Mouse (Mus musculus): ENCODE measurements at regions not wholly inside any gene's neighbourhood (a gene's known extent, or its start where the extent isn't known, plus 50 kb on each side); places are given as distances from the start of the nearest gene placed in this dataset.

DNA sequence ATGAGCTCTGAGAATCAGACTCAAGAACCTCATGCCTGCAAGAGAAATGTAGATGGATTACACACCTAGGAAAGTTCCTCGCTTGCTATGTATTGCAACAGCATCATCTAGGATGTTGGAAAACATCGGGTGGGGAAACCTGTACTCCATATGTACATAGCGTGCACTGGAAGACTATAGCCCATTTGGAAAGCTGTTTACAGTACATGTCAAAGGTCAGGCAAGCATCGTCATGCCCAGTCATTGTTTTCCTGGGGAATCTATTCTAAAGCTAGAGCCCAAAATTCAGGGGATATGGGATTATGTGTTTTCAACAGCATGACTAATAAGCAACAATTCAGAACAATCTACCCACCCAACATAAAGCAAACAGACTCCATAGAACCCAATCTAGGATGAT lies 126.3 kb upstream of the Irs2 start:
- no peak overlapping the region for H3K4me3 ChIP-seq (ENCODE audit: low read depth, low read length)
- H3K9me3 ChIP-seq (replicated peaks; ENCODE audit: control insufficient read depth, low read length): no peaks in the 10 kb centered on the region
- ATAC-seq (ENCODE audit: insufficient read depth, low read depth) (no peak), DNase-seq (ENCODE audit: low spot score) (no peak)
- H3K36me3 ChIP-seq (replicated peaks; ENCODE audit: control insufficient read depth, insufficient read depth, low read length): no peaks in the 10 kb centered on the region
- H3K27me3 ChIP-seq (ENCODE audit: control insufficient read depth, insufficient read depth, low read length): no peaks in the 10 kb centered on the region
- no peak overlapping the region for H3K27ac ChIP-seq (ENCODE audit: low read depth)
- H3K4me1 ChIP-seq (ENCODE audit: control insufficient read depth, insufficient read depth): no peaks in the 10 kb centered on the region
- no peak overlapping the region for H3K4me2 ChIP-seq (ENCODE audit: low read depth, low read length)
- no peak for TF ChIP-seq CTCF (IDR thresholded peaks at IDR 0.05; ENCODE audit: low read depth)
- no peak for TF ChIP-seq EP300 (IDR thresholded peaks at IDR 0.05; ENCODE audit: low read depth)
- H3K9ac ChIP-seq (replicated peaks; ENCODE audit: low read depth, low read length): no peak overlapping the region
- WGBS: 87% methylated on average over 4 of the region's 4 CpGs

DNA sequence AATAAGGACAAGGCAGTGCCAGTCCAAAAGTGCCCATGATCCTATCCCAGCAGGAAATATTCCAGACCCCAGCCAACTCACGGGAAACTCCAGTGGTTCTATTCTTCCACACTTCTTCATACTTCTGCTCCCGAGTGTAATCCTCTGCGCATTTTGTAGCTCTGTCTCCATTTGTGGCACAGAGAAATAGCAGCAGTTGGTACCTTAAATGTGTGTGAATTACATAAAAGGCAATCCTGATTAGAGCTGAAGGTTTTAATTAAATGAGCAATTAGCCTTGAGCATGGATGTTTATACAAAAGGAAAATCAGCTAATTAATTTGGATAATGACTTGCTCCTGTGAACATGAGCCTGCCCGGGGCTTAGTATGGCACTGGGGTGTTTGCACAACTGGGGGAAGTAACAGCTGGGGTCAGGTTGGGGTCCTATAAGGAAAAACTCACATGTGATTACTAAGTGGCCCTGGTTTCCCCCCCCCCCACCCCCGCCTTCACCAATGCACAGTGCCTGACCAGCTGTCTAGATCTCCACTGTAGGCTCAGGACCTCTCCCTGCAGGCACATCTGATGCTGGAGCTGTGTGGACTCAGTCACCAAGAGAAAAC lies 110.9 kb upstream of the Irs2 start:
- Histone ChIP-seq H3K4me1 (ENCODE audit: control insufficient read depth, insufficient read depth) (no peaks in the 10 kb centered on the region), H3K9ac (replicated peaks; ENCODE audit: low read depth, low read length) (no peak overlapping the region), H3K27me3 (ENCODE audit: control insufficient read depth, insufficient read depth, low read length) (no peaks in the 10 kb centered on the region), H3K27ac (ENCODE audit: low read depth) (no peak overlapping the region), H3K4me2 (ENCODE audit: low read depth, low read length) (no peak overlapping the region), H3K9me3 (replicated peaks; ENCODE audit: control insufficient read depth, low read length) (no peaks in the 10 kb centered on the region), H3K36me3 (replicated peaks; ENCODE audit: control insufficient read depth, insufficient read depth, low read length) (no peaks in the 10 kb centered on the region), H3K4me3 (ENCODE audit: low read depth, low read length) (no peak overlapping the region)
- ATAC-seq (ENCODE audit: insufficient read depth, low read depth): no peak
- 80% methylated on average over 5 of the region's 5 CpGs for WGBS
- TF ChIP-seq CTCF (IDR thresholded peaks at IDR 0.05; ENCODE audit: low read depth): no peak
- TF ChIP-seq EP300 (IDR thresholded peaks at IDR 0.05; ENCODE audit: low read depth): no peak
- no peak for DNase-seq (ENCODE audit: low spot score)

DNA sequence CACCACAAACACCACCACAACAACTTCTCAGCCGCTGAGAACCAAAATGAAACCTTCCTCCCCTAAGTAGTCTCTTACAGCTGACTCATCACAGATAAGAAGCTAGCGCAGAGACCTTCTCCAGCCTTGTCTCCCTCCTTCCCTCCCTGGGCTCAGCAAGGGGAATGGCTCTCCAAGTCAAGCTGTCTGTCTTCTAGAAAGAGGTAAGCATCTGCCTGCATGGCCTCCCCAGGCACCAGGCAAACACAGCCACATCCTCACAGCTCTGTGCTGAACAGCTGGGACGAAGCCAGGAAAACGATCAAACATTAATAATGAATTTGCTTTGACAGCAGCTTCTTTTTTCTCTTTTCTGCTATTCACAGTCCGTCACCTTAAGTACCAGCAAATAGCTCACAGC lies 108.3 kb upstream of the Irs2 start:
- no peaks in the 10 kb centered on the region for H3K27me3 ChIP-seq (ENCODE audit: control insufficient read depth, insufficient read depth, low read length)
- no peak overlapping the region for H3K4me2 ChIP-seq (ENCODE audit: low read depth, low read length)
- no peak for ATAC-seq (ENCODE audit: insufficient read depth, low read depth)
- H3K9ac ChIP-seq (replicated peaks; ENCODE audit: low read depth, low read length): no peak overlapping the region
- no peak for DNase-seq (ENCODE audit: low spot score)
- no peak overlapping the region for H3K27ac ChIP-seq (ENCODE audit: low read depth)
- no peaks in the 10 kb centered on the region for H3K4me1 ChIP-seq (ENCODE audit: control insufficient read depth, insufficient read depth)
- no peaks in the 10 kb centered on the region for H3K36me3 ChIP-seq (replicated peaks; ENCODE audit: control insufficient read depth, insufficient read depth, low read length)
- no peak for TF ChIP-seq EP300 (IDR thresholded peaks at IDR 0.05; ENCODE audit: low read depth)
- no peak for TF ChIP-seq CTCF (IDR thresholded peaks at IDR 0.05; ENCODE audit: low read depth)
- no peak overlapping the region for H3K4me3 ChIP-seq (ENCODE audit: low read depth, low read length)
- 74% methylated on average over 5 of the region's 5 CpGs for WGBS
- H3K9me3 ChIP-seq (replicated peaks; ENCODE audit: control insufficient read depth, low read length): no peaks in the 10 kb centered on the region

DNA sequence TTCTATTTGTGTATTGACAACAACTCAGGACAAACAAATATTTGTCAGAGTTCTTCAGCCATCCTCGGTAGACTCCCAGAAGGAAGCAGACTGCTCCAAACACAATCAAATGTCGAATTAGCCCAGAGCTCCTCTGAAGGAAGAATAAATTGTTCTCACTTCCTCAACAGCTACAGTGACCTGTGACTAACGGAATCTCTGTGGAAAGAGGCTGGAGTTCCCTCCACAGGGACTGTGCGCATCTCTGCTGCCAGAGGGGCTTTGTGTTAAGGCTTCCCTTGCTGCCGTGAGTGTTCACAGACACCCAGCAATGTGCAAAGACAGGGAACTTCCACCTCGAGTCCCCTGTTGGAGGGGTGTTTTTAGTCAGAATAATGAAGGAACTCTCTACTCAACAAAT lies 107.0 kb upstream of the Irs2 start:
- no peaks in the 10 kb centered on the region for H3K9me3 ChIP-seq (replicated peaks; ENCODE audit: control insufficient read depth, low read length)
- no peak for TF ChIP-seq CTCF (IDR thresholded peaks at IDR 0.05; ENCODE audit: low read depth)
- TF ChIP-seq EP300 (IDR thresholded peaks at IDR 0.05; ENCODE audit: low read depth): no peak
- 32% methylated on average over 6 of the region's 6 CpGs for WGBS
- no peak for ATAC-seq (ENCODE audit: insufficient read depth, low read depth)
- no peak overlapping the region for H3K4me2 ChIP-seq (ENCODE audit: low read depth, low read length)
- H3K4me1 ChIP-seq (ENCODE audit: control insufficient read depth, insufficient read depth): no peaks in the 10 kb centered on the region
- no peak overlapping the region for H3K9ac ChIP-seq (replicated peaks; ENCODE audit: low read depth, low read length)
- no peaks in the 10 kb centered on the region for H3K36me3 ChIP-seq (replicated peaks; ENCODE audit: control insufficient read depth, insufficient read depth, low read length)
- no peaks in the 10 kb centered on the region for H3K27me3 ChIP-seq (ENCODE audit: control insufficient read depth, insufficient read depth, low read length)
- no peak overlapping the region for H3K4me3 ChIP-seq (ENCODE audit: low read depth, low read length)
- no peak for DNase-seq (ENCODE audit: low spot score)
- H3K27ac ChIP-seq (ENCODE audit: low read depth): no peak overlapping the region

DNA sequence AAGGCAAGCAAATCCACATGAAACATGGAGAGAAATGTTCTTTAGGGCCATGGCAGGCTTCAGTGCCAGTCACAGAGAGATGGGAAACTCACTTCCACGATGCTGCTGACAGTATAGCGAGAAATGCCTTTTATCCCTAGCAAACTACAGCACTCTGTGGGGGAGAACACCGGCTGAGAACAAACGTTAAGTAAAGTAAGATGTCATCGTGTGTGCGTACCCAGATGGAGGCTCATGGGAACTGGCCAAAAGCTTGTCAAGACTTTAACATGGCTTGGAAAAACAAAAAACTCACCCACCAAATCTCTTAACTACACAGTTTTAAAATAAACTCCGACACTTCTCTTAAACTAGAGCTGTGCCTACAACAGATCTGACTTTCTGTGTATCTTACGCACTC lies 106.3 kb upstream of the Irs2 start:
- Histone ChIP-seq H3K27me3 (ENCODE audit: control insufficient read depth, insufficient read depth, low read length) (no peaks in the 10 kb centered on the region), H3K9me3 (replicated peaks; ENCODE audit: control insufficient read depth, low read length) (no peaks in the 10 kb centered on the region), H3K9ac (replicated peaks; ENCODE audit: low read depth, low read length) (no peak overlapping the region), H3K4me2 (ENCODE audit: low read depth, low read length) (no peak overlapping the region), H3K4me3 (ENCODE audit: low read depth, low read length) (no peak overlapping the region), H3K4me1 (ENCODE audit: control insufficient read depth, insufficient read depth) (no peaks in the 10 kb centered on the region), H3K36me3 (replicated peaks; ENCODE audit: control insufficient read depth, insufficient read depth, low read length) (no peaks in the 10 kb centered on the region), H3K27ac (ENCODE audit: low read depth) (no peak overlapping the region)
- 54% methylated on average over 8 of the region's 8 CpGs for WGBS
- TF ChIP-seq CTCF (IDR thresholded peaks at IDR 0.05; ENCODE audit: low read depth) (no peak), EP300 (IDR thresholded peaks at IDR 0.05; ENCODE audit: low read depth) (no peak)
- ATAC-seq (ENCODE audit: insufficient read depth, low read depth): no peak
- DNase-seq (ENCODE audit: low spot score): no peak

DNA sequence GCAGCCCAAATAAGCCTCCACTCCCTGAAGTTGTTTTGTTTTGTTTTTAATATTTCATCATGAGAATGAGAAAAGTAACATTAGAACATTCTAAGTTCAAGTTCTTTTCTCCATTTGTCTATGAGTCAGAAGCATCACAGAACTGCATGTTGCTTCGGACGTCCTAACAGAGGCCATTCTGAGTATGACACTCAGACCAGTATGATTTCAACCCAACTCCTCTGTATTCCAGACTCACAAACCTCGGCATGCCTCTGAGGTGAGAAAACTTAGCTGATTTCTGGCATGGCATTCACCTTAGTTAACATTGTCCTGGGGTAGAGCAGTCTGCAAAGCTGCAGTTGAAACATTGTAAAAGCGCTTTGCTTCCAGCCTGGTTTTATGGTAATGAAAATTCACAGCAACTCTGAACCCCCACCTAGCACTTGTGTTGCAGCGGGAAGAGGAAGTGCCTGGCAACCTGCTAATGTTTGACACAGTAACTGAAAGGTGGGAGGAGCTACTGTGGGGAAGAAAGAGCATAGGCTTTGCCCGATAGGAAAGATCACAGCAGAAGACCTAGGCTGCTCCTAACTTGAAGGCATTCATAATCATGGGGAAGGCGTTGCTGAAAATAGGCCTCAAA lies 104.8 kb upstream of the Irs2 start:
- no peaks in the 10 kb centered on the region for H3K4me1 ChIP-seq (ENCODE audit: control insufficient read depth, insufficient read depth)
- no peak for TF ChIP-seq CTCF (IDR thresholded peaks at IDR 0.05; ENCODE audit: low read depth)
- no peak for TF ChIP-seq EP300 (IDR thresholded peaks at IDR 0.05; ENCODE audit: low read depth)
- no peak overlapping the region for H3K4me2 ChIP-seq (ENCODE audit: low read depth, low read length)
- H3K27ac ChIP-seq (ENCODE audit: low read depth): no peak overlapping the region
- 59% methylated on average over 7 of the region's 7 CpGs for WGBS
- DNase-seq (ENCODE audit: low spot score): no peak
- H3K4me3 ChIP-seq (ENCODE audit: low read depth, low read length): no peak overlapping the region
- no peaks in the 10 kb centered on the region for H3K9me3 ChIP-seq (replicated peaks; ENCODE audit: control insufficient read depth, low read length)
- ATAC-seq (ENCODE audit: insufficient read depth, low read depth): no peak
- H3K36me3 ChIP-seq (replicated peaks; ENCODE audit: control insufficient read depth, insufficient read depth, low read length): no peaks in the 10 kb centered on the region
- H3K27me3 ChIP-seq (ENCODE audit: control insufficient read depth, insufficient read depth, low read length): no peaks in the 10 kb centered on the region
- H3K9ac ChIP-seq (replicated peaks; ENCODE audit: low read depth, low read length): no peak overlapping the region

Measured in heart, postnatal 0 days (tissue).